Mouse (Mus musculus): Measurements from ENCODE around the gene Ugt1a6b. TPM values are rescaled to one million over a fixed set of nuclear protein-coding genes. Genes with fewer than 3 reads are reported as not detected.
"Not testable (repeated sequence)": the region's sequence is repeated elsewhere in the genome, so short reads cannot be mapped to it uniquely, and the experiment has no call there.

Gene Ugt1a6b
- polyA plus RNA-seq, 2 experiments, result 0.24 to 1.0 TPM

DNA sequence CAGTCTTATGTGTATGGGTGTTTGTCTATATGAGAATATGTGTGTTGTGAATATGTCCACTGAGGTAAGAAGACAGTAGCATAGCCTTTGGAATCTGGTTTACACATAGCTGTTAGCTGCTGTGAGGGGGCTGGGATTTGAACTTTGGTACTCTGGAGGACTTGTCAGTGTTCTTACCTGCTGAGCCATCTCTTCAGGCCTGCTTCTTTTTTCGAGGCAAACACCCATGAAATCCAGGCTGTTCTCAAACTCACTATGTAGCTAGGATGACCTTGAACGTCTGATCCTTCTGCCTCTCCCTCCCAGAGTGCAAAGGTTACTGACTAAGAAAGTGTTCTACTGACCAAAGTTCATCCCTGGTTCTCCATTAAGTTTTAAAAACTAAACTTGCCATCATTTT is 2.6 kb downstream of the Ugt1a6b start:
- TF ChIP-seq POLR2A (IDR thresholded peaks at IDR 0.05; ENCODE audit: borderline replicate concordance, extremely low read depth, insufficient read depth, insufficient read length), result no peak
- Histone ChIP-seq H3K27ac (replicated peaks; ENCODE audit: low read depth, low read length) (no peak overlapping the region), H3K9ac (ENCODE audit: low read depth, low read length, severe bottlenecking) (no peak overlapping the region), H3K36me3 (ENCODE audit: control insufficient read depth, insufficient read depth, low read length) (no peaks in the 10 kb centered on the region), H3K4me3 (replicated peaks; ENCODE audit: low read length) (no peak overlapping the region), H3K9me3 (ENCODE audit: control insufficient read depth, low read length) (no peaks in the 10 kb centered on the region), H3K4me1 (ENCODE audit: control insufficient read depth, insufficient read depth, low read length) (no peaks in the 10 kb centered on the region), H3K4me2 (replicated peaks; ENCODE audit: low read depth, low read length, severe bottlenecking) (no peak overlapping the region), H3K27me3 (ENCODE audit: control insufficient read depth, insufficient read depth, low read length) (no peaks in the 10 kb centered on the region)
- 69% methylated on average over 2 of the region's 2 CpGs for WGBS
- DNase-seq (ENCODE audit: low spot score), result no peak
- ATAC-seq (ENCODE audit: low FRiP score, low read depth), result no peak

DNA sequence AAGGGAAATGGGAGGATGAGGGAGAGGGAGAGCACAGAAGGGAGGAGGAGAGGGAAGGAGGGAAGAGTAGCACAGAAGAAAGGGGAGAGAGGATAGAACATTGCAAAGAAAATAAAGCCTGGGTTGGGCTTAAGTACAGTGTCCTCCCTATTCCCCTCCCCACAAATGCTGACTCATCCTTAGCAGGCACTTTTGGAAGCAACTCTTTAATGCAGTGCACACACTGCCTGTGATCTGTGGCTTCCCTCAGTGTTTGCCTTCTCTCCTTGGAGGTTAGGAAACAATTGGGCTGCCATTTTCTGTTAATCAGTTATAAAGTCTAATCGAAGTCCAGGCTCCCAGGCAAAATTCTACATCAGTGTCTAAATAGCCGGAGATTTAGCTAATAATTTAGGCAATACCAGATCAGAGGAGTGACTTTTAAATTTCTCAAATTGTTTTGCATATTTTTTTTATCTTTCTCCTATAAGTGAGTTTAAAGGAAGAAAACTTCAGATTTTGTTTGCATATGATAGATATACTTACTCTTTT is 6.0 kb downstream of the Ugt1a6b start:
- not testable (repeated sequence) for H3K4me2 ChIP-seq (replicated peaks; ENCODE audit: low read depth, low read length, severe bottlenecking); H3K36me3 ChIP-seq (ENCODE audit: control insufficient read depth, insufficient read depth, low read length); ATAC-seq (ENCODE audit: low FRiP score, low read depth); H3K27me3 ChIP-seq (ENCODE audit: control insufficient read depth, insufficient read depth, low read length); DNase-seq (ENCODE audit: low spot score); H3K27ac ChIP-seq (replicated peaks; ENCODE audit: low read depth, low read length); H3K9me3 ChIP-seq (ENCODE audit: control insufficient read depth, low read length); H3K4me1 ChIP-seq (ENCODE audit: control insufficient read depth, insufficient read depth, low read length); H3K4me3 ChIP-seq (replicated peaks; ENCODE audit: low read length); H3K9ac ChIP-seq (ENCODE audit: low read depth, low read length, severe bottlenecking)
- WGBS, result 87% methylated on average over 2 of the region's 2 CpGs

DNA sequence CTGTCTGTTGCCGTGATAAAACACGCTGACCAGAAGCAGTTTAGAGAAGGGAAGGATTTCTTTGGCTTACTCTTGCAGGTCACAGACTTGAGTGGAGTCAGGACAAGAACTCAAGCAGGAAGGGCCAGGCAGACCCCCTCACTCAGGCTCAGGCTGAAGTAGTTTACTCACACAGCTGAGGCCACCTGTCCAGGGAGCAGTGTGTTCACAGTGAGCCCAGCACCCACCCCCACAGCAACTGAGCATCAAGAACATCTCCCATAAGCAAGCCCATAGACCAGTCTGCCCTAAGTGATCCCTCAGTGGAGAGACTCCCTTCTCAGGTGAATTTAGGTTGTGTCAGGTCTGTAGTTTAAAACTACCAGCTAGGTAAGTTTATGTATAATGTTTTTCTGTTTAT is 6.6 kb downstream of the Ugt1a6b start:
- WGBS, result 85% methylated on average over 2 of the region's 2 CpGs
- H3K9me3 ChIP-seq (ENCODE audit: control insufficient read depth, low read length); ATAC-seq (ENCODE audit: low FRiP score, low read depth); H3K9ac ChIP-seq (ENCODE audit: low read depth, low read length, severe bottlenecking); H3K27ac ChIP-seq (replicated peaks; ENCODE audit: low read depth, low read length); H3K36me3 ChIP-seq (ENCODE audit: control insufficient read depth, insufficient read depth, low read length); DNase-seq (ENCODE audit: low spot score); H3K27me3 ChIP-seq (ENCODE audit: control insufficient read depth, insufficient read depth, low read length); H3K4me1 ChIP-seq (ENCODE audit: control insufficient read depth, insufficient read depth, low read length); H3K4me2 ChIP-seq (replicated peaks; ENCODE audit: low read depth, low read length, severe bottlenecking); H3K4me3 ChIP-seq (replicated peaks; ENCODE audit: low read length): not testable (repeated sequence)

DNA sequence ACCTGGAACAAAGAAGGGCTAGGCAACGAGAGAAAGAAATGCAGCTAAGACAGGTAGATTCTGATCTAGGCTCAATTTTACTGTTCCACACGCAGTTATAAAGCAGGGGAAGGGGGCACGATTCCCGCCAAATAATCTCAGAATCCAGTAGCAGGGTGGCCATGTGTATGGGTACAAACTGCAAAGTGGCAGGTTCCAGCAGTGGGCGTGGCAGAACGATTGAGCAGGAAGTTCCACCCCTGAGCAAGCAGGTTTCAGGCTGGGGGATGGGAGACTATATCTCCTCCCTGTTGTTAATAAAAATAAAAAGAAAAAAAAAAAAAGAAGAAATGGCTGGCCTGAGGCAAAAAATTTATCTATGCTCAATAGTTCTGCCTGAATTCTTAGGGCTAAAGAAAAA is 9.7 kb downstream of the Ugt1a6b start:
- not testable (repeated sequence) for DNase-seq (ENCODE audit: low spot score); H3K9ac ChIP-seq (ENCODE audit: low read depth, low read length, severe bottlenecking); H3K27ac ChIP-seq (replicated peaks; ENCODE audit: low read depth, low read length); H3K4me2 ChIP-seq (replicated peaks; ENCODE audit: low read depth, low read length, severe bottlenecking); H3K4me1 ChIP-seq (ENCODE audit: control insufficient read depth, insufficient read depth, low read length); H3K36me3 ChIP-seq (ENCODE audit: control insufficient read depth, insufficient read depth, low read length); H3K27me3 ChIP-seq (ENCODE audit: control insufficient read depth, insufficient read depth, low read length); ATAC-seq (ENCODE audit: low FRiP score, low read depth); H3K9me3 ChIP-seq (ENCODE audit: control insufficient read depth, low read length); H3K4me3 ChIP-seq (replicated peaks; ENCODE audit: low read length)
- WGBS, result 90% methylated on average over 6 of the region's 6 CpGs

DNA sequence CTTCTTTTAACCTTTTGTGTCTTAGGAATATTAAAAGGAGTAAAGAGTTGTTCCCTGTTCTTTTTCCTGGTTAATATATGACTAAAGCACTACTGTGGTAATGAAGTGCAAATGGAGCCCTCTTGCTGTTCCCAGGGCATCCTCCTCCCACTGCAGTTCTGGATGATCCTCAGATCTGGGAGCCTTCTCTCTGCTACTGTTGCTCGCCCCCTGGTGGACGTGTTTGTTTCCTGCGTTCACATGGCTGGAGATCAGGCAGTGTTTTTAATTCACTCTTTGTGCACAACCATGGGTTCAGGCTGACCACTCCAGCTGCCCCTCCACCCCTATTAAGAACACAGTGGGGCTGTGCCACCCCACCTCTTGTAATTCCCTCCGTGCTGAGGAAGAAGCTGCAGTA is 17.5 kb downstream of the Ugt1a6b start:
- WGBS, result 21% methylated on average over 4 of the region's 4 CpGs
- H3K4me1 ChIP-seq (ENCODE audit: control insufficient read depth, insufficient read depth, low read length); ATAC-seq (ENCODE audit: low FRiP score, low read depth); H3K27ac ChIP-seq (replicated peaks; ENCODE audit: low read depth, low read length); H3K36me3 ChIP-seq (ENCODE audit: control insufficient read depth, insufficient read depth, low read length); H3K4me3 ChIP-seq (replicated peaks; ENCODE audit: low read length); H3K9me3 ChIP-seq (ENCODE audit: control insufficient read depth, low read length); H3K4me2 ChIP-seq (replicated peaks; ENCODE audit: low read depth, low read length, severe bottlenecking); H3K9ac ChIP-seq (ENCODE audit: low read depth, low read length, severe bottlenecking); H3K27me3 ChIP-seq (ENCODE audit: control insufficient read depth, insufficient read depth, low read length); DNase-seq (ENCODE audit: low spot score): not testable (repeated sequence)

DNA sequence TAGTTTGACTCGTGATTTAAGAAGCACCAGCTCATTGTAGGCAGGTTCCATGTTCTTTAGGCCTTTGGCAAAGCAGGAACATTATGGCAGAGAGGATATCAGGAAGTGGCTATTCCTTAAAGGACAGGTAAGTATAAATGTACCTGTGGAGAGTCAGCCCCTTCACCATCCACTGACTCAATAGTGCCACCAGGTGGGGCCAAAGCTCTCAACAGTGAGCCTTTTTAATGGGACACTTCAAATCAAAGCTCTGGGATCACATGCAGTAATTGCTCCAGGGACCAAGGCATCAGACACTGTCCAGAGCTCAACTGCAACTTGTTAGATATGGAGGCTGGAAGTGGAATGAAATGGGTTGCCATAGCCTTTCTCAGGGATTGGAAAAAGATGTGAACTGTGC is 18.5 kb downstream of the Ugt1a6b start:
- not testable (repeated sequence) for H3K4me1 ChIP-seq (ENCODE audit: control insufficient read depth, insufficient read depth, low read length); H3K4me2 ChIP-seq (replicated peaks; ENCODE audit: low read depth, low read length, severe bottlenecking); ATAC-seq (ENCODE audit: low FRiP score, low read depth); H3K36me3 ChIP-seq (ENCODE audit: control insufficient read depth, insufficient read depth, low read length); H3K27ac ChIP-seq (replicated peaks; ENCODE audit: low read depth, low read length); H3K9ac ChIP-seq (ENCODE audit: low read depth, low read length, severe bottlenecking); H3K9me3 ChIP-seq (ENCODE audit: control insufficient read depth, low read length); DNase-seq (ENCODE audit: low spot score); H3K4me3 ChIP-seq (replicated peaks; ENCODE audit: low read length); H3K27me3 ChIP-seq (ENCODE audit: control insufficient read depth, insufficient read depth, low read length)
- no CpG with 5 or more reads among the region's 1 CpGs for WGBS

DNA sequence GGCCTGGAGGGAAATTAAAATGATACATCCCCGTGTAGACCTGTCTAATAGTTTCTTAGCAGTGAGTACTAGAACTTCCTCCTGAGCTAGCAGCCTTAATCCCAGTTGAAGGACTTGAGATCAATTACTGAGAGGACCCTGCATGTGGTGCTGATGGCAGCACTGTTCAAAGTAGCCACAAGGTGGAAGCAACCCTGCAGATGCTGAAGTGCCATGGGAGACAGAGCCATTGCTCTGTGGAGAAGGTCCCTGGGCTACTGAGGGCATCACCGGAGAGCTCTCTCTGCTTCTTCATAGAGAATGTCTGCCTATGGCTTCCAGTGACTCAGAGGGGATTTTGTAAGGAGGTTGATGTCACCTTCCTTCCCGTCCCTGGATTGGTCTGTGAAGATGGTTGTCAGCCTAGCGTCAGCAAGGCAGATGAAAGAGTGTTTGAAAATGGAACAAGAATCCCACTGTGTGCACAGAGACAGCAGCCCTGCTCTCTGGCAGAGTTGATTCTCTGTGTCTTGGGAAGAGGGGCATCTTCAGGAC is 22.8 kb downstream of the Ugt1a6b start:
- not testable (repeated sequence) for ATAC-seq (ENCODE audit: low FRiP score, low read depth); H3K27ac ChIP-seq (replicated peaks; ENCODE audit: low read depth, low read length); DNase-seq (ENCODE audit: low spot score); H3K9me3 ChIP-seq (ENCODE audit: control insufficient read depth, low read length); H3K36me3 ChIP-seq (ENCODE audit: control insufficient read depth, insufficient read depth, low read length); H3K4me2 ChIP-seq (replicated peaks; ENCODE audit: low read depth, low read length, severe bottlenecking); H3K4me1 ChIP-seq (ENCODE audit: control insufficient read depth, insufficient read depth, low read length); H3K4me3 ChIP-seq (replicated peaks; ENCODE audit: low read length); H3K9ac ChIP-seq (ENCODE audit: low read depth, low read length, severe bottlenecking); H3K27me3 ChIP-seq (ENCODE audit: control insufficient read depth, insufficient read depth, low read length)
- WGBS, result 75% methylated on average over 3 of the region's 4 CpGs

DNA sequence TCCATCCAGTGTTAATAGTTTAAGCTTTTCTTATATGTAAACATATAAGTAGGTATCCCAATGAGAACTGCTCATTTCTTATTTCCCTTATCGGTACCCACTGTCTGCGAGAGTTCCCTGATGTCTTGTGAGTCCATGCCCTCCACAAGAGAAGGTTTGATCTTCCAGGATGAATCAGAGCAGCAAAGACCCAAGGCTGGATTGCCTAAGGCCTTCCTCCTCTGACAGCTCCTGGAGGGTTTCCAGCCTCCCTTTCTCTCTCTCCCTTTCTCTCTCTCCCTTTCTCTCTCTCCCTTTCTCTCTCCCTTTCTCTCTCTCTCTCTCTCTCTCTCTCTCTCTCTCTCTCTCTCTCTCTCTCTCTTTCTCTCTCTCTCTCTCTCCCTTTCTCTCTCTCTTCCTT is 26.0 kb downstream of the Ugt1a6b start:
- not testable (repeated sequence) for H3K9me3 ChIP-seq (ENCODE audit: control insufficient read depth, low read length); ATAC-seq (ENCODE audit: low FRiP score, low read depth); H3K9ac ChIP-seq (ENCODE audit: low read depth, low read length, severe bottlenecking); H3K4me3 ChIP-seq (replicated peaks; ENCODE audit: low read length); H3K27me3 ChIP-seq (ENCODE audit: control insufficient read depth, insufficient read depth, low read length); H3K4me2 ChIP-seq (replicated peaks; ENCODE audit: low read depth, low read length, severe bottlenecking); H3K4me1 ChIP-seq (ENCODE audit: control insufficient read depth, insufficient read depth, low read length); H3K27ac ChIP-seq (replicated peaks; ENCODE audit: low read depth, low read length); DNase-seq (ENCODE audit: low spot score); H3K36me3 ChIP-seq (ENCODE audit: control insufficient read depth, insufficient read depth, low read length)
- 86% methylated on average over 2 of the region's 2 CpGs for WGBS

Measured in limb, embryonic 14.5 days (tissue).